Mouse (Mus musculus) midbrain, embryonic 11.5 days (tissue): ENCODE data around the gene Sec16a. TPM values are rescaled to one million over a fixed set of nuclear protein-coding genes. Genes with fewer than 3 reads are reported as not detected.

Experiments used
- ATAC-seq: fragments of 200-750 bp; cut with Nextera tagmentation; 2 replicates; pipeline ENCODE4 v1.8.0; 2017; ENCODE audit warnings: moderate TSS enrichment, moderate library complexity; ENCODE audit not compliant: low FRiP score
- DNase-seq: peaks from one replicate; pipeline ENCODE4 v3.0.0; 2015; ENCODE audit warnings: low spot score; ENCODE audit errors: missing footprints
- H3K27ac ChIP-seq: fragments of 300-500 bp; sonication (generic); 2 replicates; pipeline ENCODE4 v1.5.1; 2014; ENCODE audit warnings: low read depth, low read length
- H3K27me3 ChIP-seq: fragments of 300-500 bp; sonication (generic); 2 replicates; pipeline ENCODE4 v1.6.1; 2014; ENCODE audit warnings: mild to moderate bottlenecking, low read length, moderate library complexity, mixed read lengths; ENCODE audit not compliant: control insufficient read depth, insufficient read depth
- H3K36me3 ChIP-seq: fragments of 300-500 bp; sonication (generic); 2 replicates; pipeline ENCODE4 v1.6.1; 2014; ENCODE audit warnings: mild to moderate bottlenecking, low read length, moderate library complexity, mixed read lengths; ENCODE audit not compliant: control insufficient read depth, insufficient read depth
- H3K4me1 ChIP-seq: fragments of 300-500 bp; sonication (generic); 2 replicates; pipeline ENCODE4 v1.6.1; 2014; ENCODE audit warnings: low read length; ENCODE audit not compliant: control insufficient read depth, insufficient read depth
- H3K4me2 ChIP-seq: fragments of 300-500 bp; sonication (generic); 2 replicates; pipeline ENCODE4 v1.6.1; 2014; ENCODE audit warnings: mild to moderate bottlenecking, moderate library complexity
- H3K4me3 ChIP-seq: fragments of 300-500 bp; sonication (generic); 2 replicates; pipeline ENCODE4 v1.5.1; 2014; ENCODE audit warnings: low read depth, low read length
- H3K9ac ChIP-seq: fragments of 300-500 bp; sonication (generic); 2 replicates; pipeline ENCODE4 v1.6.1; 2014; ENCODE audit warnings: low read length
- H3K9me3 ChIP-seq: fragments of 300-500 bp; sonication (generic); 2 replicates; pipeline ENCODE4 v1.6.1; 2016; ENCODE audit warnings: low read length; ENCODE audit not compliant: control insufficient read depth
- WGBS: fragments of 180-500 bp; shearing (Covaris S2); extraction: QIAGEN DNeasy Blood & Tissue Kit; methylation state at CpG from one replicate; pipeline ENCODE4 v1.1.7; 2014; 5-methylcytosine and 5-hydroxymethylcytosine counted together
- polyA plus RNA-seq: library from polyadenylated mRNA; unstranded; fragments of >200 nt; fragmentation: Nextera tagmentation; extraction: Ambion mirVana; gene quantifications from 2 replicates; pipeline ENCODE4 v1.2.1, GENCODE M21; 2014

The Sec16a gene
- polyA plus RNA-seq, 1 experiment from 2014 or later, result 28.2 TPM

DNA sequence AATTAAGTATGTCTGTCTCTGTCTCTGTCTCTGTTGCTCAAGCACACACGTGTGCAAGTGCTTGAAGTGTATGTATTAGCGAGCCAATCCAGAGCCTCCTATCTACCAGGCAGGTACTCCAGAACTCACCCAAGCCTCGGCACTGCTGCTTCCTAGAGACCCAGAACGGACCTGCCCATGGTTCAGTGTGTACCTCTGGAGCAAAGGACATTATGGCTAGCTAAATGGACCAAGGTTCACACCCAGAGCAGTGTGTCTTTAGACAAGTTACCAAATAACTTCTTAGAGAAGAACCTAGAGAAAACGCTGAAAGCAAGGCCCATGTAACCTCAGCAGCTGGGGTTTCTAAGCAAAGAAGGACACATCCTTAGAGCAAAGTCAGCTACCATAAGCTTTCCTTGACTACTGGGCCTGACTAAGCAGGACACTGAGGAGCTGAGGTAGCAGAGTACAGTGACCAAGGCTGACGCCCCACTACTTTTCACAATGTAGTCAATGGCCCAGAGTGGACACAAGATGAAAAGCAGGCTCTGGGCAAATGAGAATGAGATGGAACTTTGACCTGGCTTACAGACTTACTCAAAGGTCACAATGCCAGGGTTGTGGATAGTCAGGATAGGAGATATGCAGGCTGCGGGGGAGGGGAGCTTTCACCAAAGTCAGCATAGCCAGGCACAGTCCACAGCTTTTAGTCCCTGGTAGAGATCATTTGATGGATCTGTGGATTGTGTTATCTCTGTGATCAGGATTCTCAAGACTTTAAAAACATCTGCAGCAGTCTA, 10.0 kb downstream of the Sec16a start:
- no peak overlapping the region for H3K27ac ChIP-seq
- H3K9ac ChIP-seq, result no peak overlapping the region
- no peaks in the 10 kb centered on the region for H3K4me1 ChIP-seq
- 92% methylated on average over 7 of the region's 7 CpGs for WGBS
- no peak for DNase-seq
- H3K4me3 ChIP-seq, result no peak overlapping the region
- H3K36me3 ChIP-seq, result peaks cover 27% of the 10 kb centered on the region
- H3K4me2 ChIP-seq, result no peak overlapping the region
- no peak for ATAC-seq
- H3K27me3 ChIP-seq, result no peaks in the 10 kb centered on the region
- no peaks in the 10 kb centered on the region for H3K9me3 ChIP-seq

DNA sequence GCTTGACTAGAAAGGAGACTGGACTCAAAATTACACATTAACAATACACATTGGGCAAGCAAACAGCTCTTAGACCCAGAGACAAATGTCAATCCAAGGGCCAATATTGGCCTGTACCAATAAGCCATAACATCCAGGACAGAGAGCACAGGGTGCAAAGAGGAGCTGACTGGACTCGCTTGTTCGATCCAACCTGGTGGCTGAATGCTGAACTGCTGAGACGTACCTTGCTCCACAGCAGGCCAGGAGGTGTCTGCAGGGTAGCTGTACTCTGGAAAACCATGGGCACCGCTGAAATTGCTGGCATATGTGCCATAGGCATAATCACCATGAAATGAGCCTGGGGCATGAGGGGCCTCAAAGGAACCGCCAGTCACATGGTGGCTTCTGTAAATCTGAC, 15.2 kb downstream of the Sec16a start:
- no peak overlapping the region for H3K27ac ChIP-seq
- no peak overlapping the region for H3K4me2 ChIP-seq
- H3K36me3 ChIP-seq, result peaks cover 36% of the 10 kb centered on the region
- DNase-seq (no peak), ATAC-seq (no peak)
- H3K9ac ChIP-seq, result no peak overlapping the region
- H3K9me3 ChIP-seq, result no peaks in the 10 kb centered on the region
- WGBS, result 94% methylated on average over 5 of the region's 5 CpGs
- H3K4me3 ChIP-seq, result no peak overlapping the region
- no peaks in the 10 kb centered on the region for H3K4me1 ChIP-seq
- H3K27me3 ChIP-seq, result no peaks in the 10 kb centered on the region

DNA sequence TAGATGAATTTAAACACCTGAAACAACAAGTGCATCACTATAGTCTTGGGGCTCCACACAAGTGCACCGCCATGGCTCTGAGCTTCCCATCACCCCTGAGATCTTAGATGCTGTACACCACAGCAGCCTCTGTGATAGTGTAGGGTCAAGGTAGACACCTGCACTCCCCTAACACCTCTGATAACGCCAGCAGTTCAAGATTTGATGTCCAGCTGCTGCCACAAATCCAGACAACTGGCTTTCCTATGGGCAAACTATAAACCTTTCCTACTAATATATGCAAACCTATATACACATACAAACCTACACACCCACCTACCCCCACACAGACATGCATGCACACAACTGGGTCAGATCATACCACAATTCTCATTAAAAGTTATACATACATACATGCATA, 20.5 kb downstream of the Sec16a start:
- Histone ChIP-seq H3K36me3 (peaks cover 29% of the 10 kb centered on the region), H3K9me3 (no peaks in the 10 kb centered on the region), H3K27ac (no peak overlapping the region), H3K27me3 (no peaks in the 10 kb centered on the region), H3K4me1 (no peaks in the 10 kb centered on the region), H3K4me2 (no peak overlapping the region), H3K4me3 (no peak overlapping the region), H3K9ac (no peak overlapping the region)
- ATAC-seq, result no peak
- 96% methylated on average over 2 of the region's 2 CpGs for WGBS
- DNase-seq, result no peak

DNA sequence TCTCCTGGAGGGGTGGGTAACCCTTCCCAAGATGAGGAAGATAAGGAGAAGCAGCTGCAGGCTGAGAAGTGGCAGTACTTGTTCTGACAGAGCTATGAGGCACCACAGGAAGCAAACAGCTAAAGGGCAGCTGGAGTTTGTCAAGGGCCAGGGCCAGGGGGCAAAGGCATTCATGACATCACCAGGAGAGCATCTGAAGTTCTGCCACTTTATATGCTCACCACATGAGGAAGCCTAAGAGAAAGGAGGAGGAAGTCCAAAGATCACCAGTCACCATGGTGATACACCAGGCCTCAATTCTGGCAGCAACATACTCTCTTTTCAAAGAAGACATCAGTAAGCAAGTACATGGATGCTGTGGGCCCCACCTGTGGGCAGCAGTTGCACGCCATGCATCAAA, 21.9 kb downstream of the Sec16a start:
- no peak for DNase-seq
- no peak overlapping the region for H3K4me3 ChIP-seq
- 90% methylated on average over 1 of the region's 1 CpGs for WGBS

DNA sequence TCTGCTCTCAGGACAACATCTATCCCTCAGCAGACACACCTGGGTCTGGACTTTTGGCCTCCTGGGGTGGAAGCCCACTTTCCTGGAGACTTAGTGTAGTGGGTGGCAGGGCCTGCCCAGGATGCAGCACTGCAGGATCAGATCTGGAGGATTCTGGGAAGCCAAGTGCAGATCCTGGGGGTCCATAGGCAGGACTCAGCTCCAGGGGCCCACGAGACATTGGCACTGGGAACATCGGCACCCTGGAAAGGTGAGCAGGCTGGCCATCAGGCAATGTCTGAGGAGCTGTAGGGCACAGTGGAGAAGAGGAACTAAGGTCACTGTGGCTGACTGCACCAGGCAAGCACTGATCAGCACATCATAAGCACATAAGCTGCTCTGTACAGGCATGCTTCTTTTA, 23.0 kb downstream of the Sec16a start:
- H3K4me2 ChIP-seq, result no peak overlapping the region
- no peak overlapping the region for H3K4me3 ChIP-seq
- no peaks in the 10 kb centered on the region for H3K9me3 ChIP-seq
- no peak for ATAC-seq
- no peak overlapping the region for H3K27ac ChIP-seq
- no peaks in the 10 kb centered on the region for H3K27me3 ChIP-seq
- 95% methylated on average over 2 of the region's 2 CpGs for WGBS
- no peaks in the 10 kb centered on the region for H3K4me1 ChIP-seq
- DNase-seq, result no peak
- H3K36me3 ChIP-seq, result peaks cover 26% of the 10 kb centered on the region
- no peak overlapping the region for H3K9ac ChIP-seq

More for the DNA sequence above, 21.9 kb downstream of the Sec16a start:
- Histone ChIP-seq H3K9me3 (no peaks in the 10 kb centered on the region), H3K36me3 (peaks cover 28% of the 10 kb centered on the region), H3K4me2 (no peak overlapping the region), H3K4me1 (no peaks in the 10 kb centered on the region), H3K27me3 (no peaks in the 10 kb centered on the region), H3K9ac (no peak overlapping the region), H3K27ac (no peak overlapping the region)
- ATAC-seq, result no peak

DNA sequence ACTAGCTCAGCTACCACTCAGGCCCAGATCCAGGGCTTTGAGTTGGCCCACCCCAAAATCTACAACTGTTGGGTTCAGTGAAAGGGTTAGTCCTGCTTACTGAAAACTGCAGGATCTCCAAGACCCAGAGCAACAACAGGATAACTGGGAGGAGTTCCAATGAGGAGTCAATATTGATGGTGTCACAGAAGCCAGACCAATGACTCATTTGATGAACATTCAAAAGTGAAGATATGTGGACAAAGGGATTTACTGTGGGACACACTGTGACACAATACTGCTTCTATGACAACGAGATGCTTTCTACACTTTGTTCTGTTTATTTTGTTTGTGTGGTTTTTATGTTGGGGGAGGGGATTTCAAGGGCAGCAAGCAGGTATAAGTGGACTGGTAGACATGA, 26.9 kb downstream of the Sec16a start:
- DNase-seq (no peak), ATAC-seq (no peak)
- peaks cover 18% of the 10 kb centered on the region for H3K36me3 ChIP-seq
- no peak overlapping the region for H3K27ac ChIP-seq
- no peaks in the 10 kb centered on the region for H3K9me3 ChIP-seq
- H3K9ac ChIP-seq, result no peak overlapping the region
- no peaks in the 10 kb centered on the region for H3K27me3 ChIP-seq
- no peaks in the 10 kb centered on the region for H3K4me1 ChIP-seq
- WGBS, result 87% methylated on average over 1 of the region's 1 CpGs
- H3K4me2 ChIP-seq, result no peak overlapping the region
- H3K4me3 ChIP-seq, result no peak overlapping the region

DNA sequence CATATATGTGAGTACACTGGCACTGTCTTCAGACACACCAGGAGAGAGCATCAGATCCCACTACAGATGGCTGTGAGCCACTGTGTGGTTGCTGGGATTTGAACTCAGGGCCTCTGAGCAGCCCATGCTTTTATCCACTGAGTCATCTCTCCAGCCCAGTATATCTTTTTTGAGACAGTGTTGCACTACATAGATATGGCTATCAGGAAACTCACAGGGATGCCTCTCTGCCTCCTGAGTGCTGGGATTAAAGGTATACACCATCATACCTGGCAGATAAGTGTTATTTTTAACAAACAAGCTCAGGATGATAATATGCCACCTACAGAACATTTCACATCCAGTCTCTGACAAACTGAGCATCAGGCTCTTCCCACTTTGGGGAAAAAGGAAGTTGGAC, 27.9 kb downstream of the Sec16a start:
- no peak for ATAC-seq
- H3K36me3 ChIP-seq, result peaks cover 10% of the 10 kb centered on the region
- no peaks in the 10 kb centered on the region for H3K4me1 ChIP-seq
- no peak overlapping the region for H3K4me2 ChIP-seq
- no peak for DNase-seq
- no peaks in the 10 kb centered on the region for H3K9me3 ChIP-seq
- H3K27me3 ChIP-seq, result no peaks in the 10 kb centered on the region
- H3K27ac ChIP-seq, result no peak overlapping the region
- H3K4me3 ChIP-seq, result no peak overlapping the region
- H3K9ac ChIP-seq, result no peak overlapping the region

DNA sequence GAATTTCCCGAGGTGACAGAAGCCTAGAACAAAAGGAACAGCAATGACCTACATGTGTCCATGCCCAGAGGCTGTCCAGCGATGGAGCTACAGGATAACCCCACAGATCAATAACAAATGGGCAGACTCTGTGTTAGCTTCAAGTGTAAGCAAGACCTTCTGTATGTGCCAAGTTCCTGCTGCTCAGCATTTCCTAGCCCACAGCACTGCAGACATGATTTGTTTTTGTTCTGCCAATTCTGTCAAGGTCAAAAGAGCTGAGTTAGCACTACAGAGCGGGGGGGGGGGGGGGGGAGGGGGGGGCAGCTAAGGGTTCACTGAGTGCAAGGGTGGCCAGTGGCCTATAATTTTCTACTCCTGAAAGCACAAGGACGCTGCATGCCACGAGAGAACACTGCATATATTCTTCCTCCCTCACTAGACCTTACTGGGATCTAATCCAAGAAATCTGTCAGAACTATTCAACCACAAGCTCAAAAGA, 34.0 kb downstream of the Sec16a start:
- Histone ChIP-seq H3K4me1 (peaks cover 17% of the 10 kb centered on the region), H3K36me3 (peaks cover 11% of the 10 kb centered on the region), H3K9ac (no peak overlapping the region), H3K27me3 (no peaks in the 10 kb centered on the region), H3K4me3 (no peak overlapping the region), H3K9me3 (no peaks in the 10 kb centered on the region), H3K4me2 (no peak overlapping the region), H3K27ac (no peak overlapping the region)
- no peak for ATAC-seq
- peak; percentile 49 for DNase-seq
- WGBS, result 86% methylated on average over 5 of the region's 5 CpGs

DNA sequence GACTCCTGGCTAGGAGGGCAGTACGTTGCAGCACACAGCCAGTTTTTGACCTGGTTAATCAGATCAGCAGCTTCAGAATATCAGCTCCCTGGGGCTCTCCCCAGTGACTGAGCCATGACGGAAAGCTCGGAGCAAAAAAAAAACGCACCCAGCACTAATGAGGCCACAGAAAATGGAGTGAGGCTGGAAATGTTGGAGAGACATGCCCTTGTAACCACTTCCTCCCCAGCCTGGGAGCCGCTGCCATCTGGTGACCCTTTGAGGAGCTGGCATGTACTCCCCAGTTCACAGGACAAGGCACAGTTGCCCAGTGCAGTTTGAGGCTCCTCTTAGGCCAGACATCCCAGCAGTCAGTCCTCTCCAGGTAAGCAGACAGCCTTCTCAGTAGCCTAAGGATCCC, 34.9 kb downstream of the Sec16a start:
- Histone ChIP-seq H3K4me1 (peaks cover 22% of the 10 kb centered on the region), H3K27me3 (no peaks in the 10 kb centered on the region), H3K9ac (no peak overlapping the region), H3K4me2 (no peak overlapping the region), H3K27ac (no peak overlapping the region), H3K9me3 (no peaks in the 10 kb centered on the region), H3K4me3 (no peak overlapping the region), H3K36me3 (peaks cover 11% of the 10 kb centered on the region)
- DNase-seq, result no peak
- WGBS, result 73% methylated on average over 5 of the region's 5 CpGs
- ATAC-seq, result no peak
